Mouse (Mus musculus) stomach, postnatal 0 days (tissue): ENCODE data around the gene Lrrc10. TPM values are rescaled to one million over a fixed set of nuclear protein-coding genes. Genes with fewer than 3 reads are reported as not detected.
"Not testable (repeated sequence)": the region's sequence is repeated elsewhere in the genome, so short reads cannot be mapped to it uniquely, and the experiment has no call there.

Source experiments
- ATAC-seq: fragments of 200-750 bp; cut with Nextera tagmentation; 2 replicates; pipeline ENCODE4 v1.8.0; 2017; ENCODE audit not compliant: low FRiP score, low TSS enrichment
- DNase-seq: peaks from one replicate; pipeline ENCODE4 v3.0.0-alpha.2; 2016; ENCODE audit warnings: low spot score
- H3K27ac ChIP-seq: fragments of 300-500 bp; sonication (generic); replicated peaks from 2 replicates; pipeline ENCODE4 v1.5.1; 2014; ENCODE audit warnings: mild to moderate bottlenecking, control low read depth
- H3K27me3 ChIP-seq: fragments of 300-500 bp; sonication (generic); 2 replicates; pipeline ENCODE4 v1.6.1; 2014; ENCODE audit warnings: low read length; ENCODE audit not compliant: control insufficient read depth, insufficient read depth
- H3K36me3 ChIP-seq: fragments of 300-500 bp; sonication (generic); 2 replicates; pipeline ENCODE4 v1.6.1; 2014; ENCODE audit warnings: low read length, mixed read lengths; ENCODE audit not compliant: control insufficient read depth, insufficient read depth
- H3K4me1 ChIP-seq: fragments of 300-500 bp; sonication (generic); replicated peaks from 2 replicates; pipeline ENCODE4 v1.6.1; 2014; ENCODE audit warnings: antibody characterized with exemption; ENCODE audit not compliant: control insufficient read depth, insufficient read depth
- H3K4me2 ChIP-seq: fragments of 300-500 bp; sonication (generic); replicated peaks from 2 replicates; pipeline ENCODE4 v1.6.1; 2014; ENCODE audit warnings: low read depth, mild to moderate bottlenecking, control low read depth, moderate library complexity
- H3K4me3 ChIP-seq: fragments of 300-500 bp; sonication (generic); 2 replicates; pipeline ENCODE4 v1.5.1; 2014; ENCODE audit warnings: low read depth, low read length, control low read depth
- H3K9ac ChIP-seq: fragments of 300-500 bp; sonication (generic); 2 replicates; pipeline ENCODE4 v1.6.1; 2014; ENCODE audit warnings: mild to moderate bottlenecking, low read length, control low read depth, mixed read lengths
- H3K9me3 ChIP-seq: fragments of 300-500 bp; sonication (generic); 2 replicates; pipeline ENCODE4 v1.6.1; 2016; ENCODE audit warnings: low read length; ENCODE audit not compliant: control insufficient read depth
- CTCF ChIP-seq: IDR thresholded peaks from 2 replicates; pipeline ENCODE4 v1.5.1; 2016; ENCODE audit warnings: antibody characterized with exemption, low read depth, mild to moderate bottlenecking, moderate library complexity
- EP300 ChIP-seq: optimal IDR thresholded peaks from 2 replicates; pipeline ENCODE3; 2016; ENCODE audit warnings: antibody characterized with exemption
- WGBS: fragments of 180-500 bp; shearing (Covaris S2); extraction: QIAGEN DNeasy Blood & Tissue Kit; methylation state at CpG from one replicate; pipeline ENCODE4 v1.1.7; 2014; 5-methylcytosine and 5-hydroxymethylcytosine counted together
- polyA plus RNA-seq: library from polyadenylated mRNA; unstranded; fragments of >200 nt; fragmentation: Nextera tagmentation; extraction: Ambion mirVana; gene quantifications from 2 replicates; pipeline ENCODE4 v1.2.1, GENCODE M21; 2015

Gene Lrrc10
- polyA plus RNA-seq, 1 experiment from 2014 or later: not detected

GRCm38 (mm10) chr10:117033785-117034184, 11.4 kb upstream of the Lrrc10 start:
- Histone ChIP-seq H3K9ac (no peak overlapping the region), H3K36me3 (no peaks in the 10 kb centered on the region), H3K4me2 (no peak overlapping the region), H3K9me3 (no peaks in the 10 kb centered on the region), H3K4me1 (no peaks in the 10 kb centered on the region), H3K27ac (no peak overlapping the region), H3K4me3 (no peak overlapping the region), H3K27me3 (no peaks in the 10 kb centered on the region)
- ATAC-seq (peak; percentile 72), DNase-seq (peak; percentile 89)
- WGBS: 14% methylated on average over 8 of the region's 8 CpGs
- peak; percentile 90 for TF ChIP-seq CTCF
- no peak for TF ChIP-seq EP300

DNA sequence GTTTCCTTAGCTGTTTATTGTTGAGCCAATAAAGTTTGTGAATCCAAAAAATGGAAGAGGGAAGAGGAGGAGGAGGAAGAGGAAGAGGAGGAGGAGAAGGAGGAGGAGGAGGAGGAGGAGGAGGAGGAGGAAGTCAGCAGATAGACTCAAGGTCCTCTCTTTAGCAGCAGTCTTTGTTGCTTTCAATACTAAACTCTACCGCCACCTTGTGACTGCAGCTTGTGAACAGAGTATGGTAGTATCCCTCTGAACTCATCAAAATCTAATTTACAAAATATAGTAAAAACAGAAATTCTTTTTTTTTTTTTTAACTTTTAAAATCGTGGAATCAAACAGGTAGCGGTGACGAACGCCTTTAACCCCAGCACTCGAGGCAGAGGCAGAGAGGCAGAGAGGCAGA, 4.8 kb upstream of the Lrrc10 start:
- DNase-seq: no peak
- peak; percentile 71 for TF ChIP-seq CTCF
- TF ChIP-seq EP300: no peak
- WGBS: 73% methylated on average over 6 of the region's 6 CpGs
- Histone ChIP-seq H3K36me3 (no peaks in the 10 kb centered on the region), H3K9me3 (no peaks in the 10 kb centered on the region), H3K4me1 (no peaks in the 10 kb centered on the region), H3K9ac (no peak overlapping the region), H3K4me3 (no peak overlapping the region), H3K4me2 (no peak overlapping the region), H3K27ac (no peak overlapping the region), H3K27me3 (no peaks in the 10 kb centered on the region)
- no peak for ATAC-seq

- whole genome bisulfite sequencing: 70% methylated on average over 14 of the region's 14 CpGs
- Histone ChIP-seq H3K36me3 (no peaks in the 10 kb centered on the region), H3K27ac (no peak overlapping the region), H3K4me1 (no peaks in the 10 kb centered on the region), H3K9me3 (no peaks in the 10 kb centered on the region), H3K9ac (no peak overlapping the region), H3K4me3 (no peak overlapping the region), H3K4me2 (no peak overlapping the region), H3K27me3 (no peaks in the 10 kb centered on the region)
- TF ChIP-seq EP300 (no peak), CTCF (no peak)
- no peak for DNase-seq
- ATAC-seq: no peak
Measured at GRCm38 (mm10) chr10:117042295-117042694, 2.8 kb upstream of the Lrrc10 start.

GRCm38 (mm10) chr10:117043497-117044166, 1.5 kb upstream of the Lrrc10 start:
- not testable (repeated sequence) for H3K4me1 ChIP-seq, H3K4me3 ChIP-seq, H3K9me3 ChIP-seq, H3K9ac ChIP-seq, H3K27ac ChIP-seq, H3K27me3 ChIP-seq, H3K36me3 ChIP-seq
- WGBS: 34% methylated on average over 15 of the region's 16 CpGs
- ATAC-seq (peak; percentile 66), DNase-seq (peak; percentile 52)
- peak overlapping the region; percentile 8; the same call in 1 of the 2 replicates for H3K4me2 ChIP-seq

DNA sequence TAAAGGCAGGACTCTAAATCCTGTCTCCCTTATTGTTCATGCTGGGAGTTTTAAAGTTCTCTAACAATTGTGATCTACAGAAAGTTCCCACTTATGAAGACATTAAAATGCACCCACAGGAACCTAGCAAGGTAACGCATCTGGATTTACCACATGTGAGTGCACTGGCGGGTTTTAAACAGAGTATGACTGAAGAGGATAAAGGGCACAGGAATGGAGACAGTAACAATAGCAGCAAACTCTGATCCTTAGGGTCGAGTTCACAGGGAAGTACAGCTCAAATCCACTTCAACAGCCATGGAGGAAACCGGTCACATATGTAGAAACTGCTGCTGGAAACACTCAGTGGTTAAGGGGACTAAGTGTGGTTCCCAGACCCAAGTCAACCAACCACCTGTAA, 4.1 kb downstream of the Lrrc10 start:
- DNase-seq (no peak), ATAC-seq (no peak)
- Histone ChIP-seq H3K36me3 (peaks cover 30% of the 10 kb centered on the region), H3K4me2 (no peak overlapping the region), H3K9me3 (no peaks in the 10 kb centered on the region), H3K4me3 (no peak overlapping the region), H3K27ac (no peak overlapping the region), H3K4me1 (no peaks in the 10 kb centered on the region), H3K9ac (no peak overlapping the region), H3K27me3 (no peaks in the 10 kb centered on the region)
- 82% methylated on average over 4 of the region's 4 CpGs for WGBS
- TF ChIP-seq CTCF (no peak), EP300 (no peak)

DNA sequence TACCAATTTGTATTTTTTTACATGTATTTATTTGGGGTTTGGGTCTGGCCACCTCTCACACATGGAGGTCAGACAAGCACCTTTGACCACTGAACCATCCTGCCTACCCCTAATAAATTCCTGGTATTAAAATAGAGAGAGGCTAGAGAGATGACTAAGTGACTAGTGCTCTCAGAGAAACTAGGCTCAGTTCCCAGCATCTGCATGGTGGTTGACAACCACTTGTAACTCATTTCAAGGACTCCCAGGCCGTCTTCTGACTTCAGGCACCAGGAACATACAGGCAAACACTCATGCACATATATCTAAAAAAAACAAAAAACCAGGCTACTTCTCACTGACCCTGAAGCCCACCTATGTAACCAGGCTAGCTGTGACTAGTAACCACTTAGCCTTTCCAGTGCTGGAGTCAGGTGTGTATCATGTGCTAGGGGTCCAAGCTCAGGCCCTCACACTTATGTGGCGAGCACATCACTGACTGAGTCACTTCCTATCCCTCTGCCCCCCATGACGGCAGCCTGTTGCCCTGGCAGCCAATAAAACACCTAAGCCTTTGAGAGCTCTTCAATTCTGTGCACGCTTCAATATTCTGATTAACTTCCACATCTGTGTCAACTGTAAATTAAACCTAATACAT, 4.9 kb downstream of the Lrrc10 start:
- 74% methylated on average over 4 of the region's 4 CpGs for whole genome bisulfite sequencing

More for the DNA sequence above, 4.9 kb downstream of the Lrrc10 start:
- no peak for DNase-seq
- H3K36me3 ChIP-seq: peaks cover 34% of the 10 kb centered on the region
- H3K9ac ChIP-seq: no peak overlapping the region
- no peaks in the 10 kb centered on the region for H3K9me3 ChIP-seq
- no peak overlapping the region for H3K4me3 ChIP-seq
- ATAC-seq: no peak
- H3K4me2 ChIP-seq: no peak overlapping the region
- TF ChIP-seq CTCF (no peak), EP300 (no peak)
- no peaks in the 10 kb centered on the region for H3K4me1 ChIP-seq
- H3K27me3 ChIP-seq: no peaks in the 10 kb centered on the region
- H3K27ac ChIP-seq: no peak overlapping the region
